Mouse (Mus musculus) MEL (cell line): ENCODE data around the gene Ifnz.
"Not testable (repeated sequence)": the region's sequence is repeated elsewhere in the genome, so short reads cannot be mapped to it uniquely, and the experiment has no call there.

Source experiments
- CTCF ChIP-seq, 3 experiments: IDR thresholded peaks in 2 of 3; conservative IDR thresholded peaks in 1 of 3; 2 replicates each; pipeline ENCODE4 v1.5.1; 2011 to 2012; ENCODE audit warnings: low read length in 3 of 3, low read depth in 2 of 3, mild to moderate bottlenecking in 2 of 3, improper control_type of control experiment in 1 of 3, inconsistent platforms in 1 of 3, mixed read lengths in 1 of 3, moderate library complexity in 1 of 3; ENCODE audit not compliant: control insufficient read depth in 1 of 3, insufficient read depth in 1 of 3, poor library complexity in 1 of 3, severe bottlenecking in 1 of 3
- ELF1 ChIP-seq: IDR thresholded peaks from 2 replicates; pipeline ENCODE4 v1.6.1; 2014; ENCODE audit warnings: low read depth, mild to moderate bottlenecking, inconsistent platforms, low read length, improper control_type of control experiment, moderate library complexity
- TAL1 ChIP-seq: IDR thresholded peaks from 2 replicates; pipeline ENCODE4 v1.6.1; 2012; ENCODE audit warnings: mild to moderate bottlenecking, inconsistent platforms, low read length, moderate library complexity, mixed read lengths

- TF ChIP-seq CTCF (IDR thresholded peaks at IDR 0.05 in 2 of 3, conservative IDR thresholded peaks at IDR 0.05 in 1 of 3; ENCODE audit: control insufficient read depth in 1 of 3, insufficient read depth in 1 of 3, low read depth in 2 of 3, low read length in 3 of 3, poor library complexity in 1 of 3, severe bottlenecking in 1 of 3); TAL1; ELF1: not testable (repeated sequence)
These were observed 27.1 kb upstream of the Ifnz start, which contains the start of gene Gm13271 for GRCm38 (mm10) chr4:88754818-88755340.
